Mouse (Mus musculus): ENCODE measurements around the gene Thsd7b.

The Thsd7b gene

DNA sequence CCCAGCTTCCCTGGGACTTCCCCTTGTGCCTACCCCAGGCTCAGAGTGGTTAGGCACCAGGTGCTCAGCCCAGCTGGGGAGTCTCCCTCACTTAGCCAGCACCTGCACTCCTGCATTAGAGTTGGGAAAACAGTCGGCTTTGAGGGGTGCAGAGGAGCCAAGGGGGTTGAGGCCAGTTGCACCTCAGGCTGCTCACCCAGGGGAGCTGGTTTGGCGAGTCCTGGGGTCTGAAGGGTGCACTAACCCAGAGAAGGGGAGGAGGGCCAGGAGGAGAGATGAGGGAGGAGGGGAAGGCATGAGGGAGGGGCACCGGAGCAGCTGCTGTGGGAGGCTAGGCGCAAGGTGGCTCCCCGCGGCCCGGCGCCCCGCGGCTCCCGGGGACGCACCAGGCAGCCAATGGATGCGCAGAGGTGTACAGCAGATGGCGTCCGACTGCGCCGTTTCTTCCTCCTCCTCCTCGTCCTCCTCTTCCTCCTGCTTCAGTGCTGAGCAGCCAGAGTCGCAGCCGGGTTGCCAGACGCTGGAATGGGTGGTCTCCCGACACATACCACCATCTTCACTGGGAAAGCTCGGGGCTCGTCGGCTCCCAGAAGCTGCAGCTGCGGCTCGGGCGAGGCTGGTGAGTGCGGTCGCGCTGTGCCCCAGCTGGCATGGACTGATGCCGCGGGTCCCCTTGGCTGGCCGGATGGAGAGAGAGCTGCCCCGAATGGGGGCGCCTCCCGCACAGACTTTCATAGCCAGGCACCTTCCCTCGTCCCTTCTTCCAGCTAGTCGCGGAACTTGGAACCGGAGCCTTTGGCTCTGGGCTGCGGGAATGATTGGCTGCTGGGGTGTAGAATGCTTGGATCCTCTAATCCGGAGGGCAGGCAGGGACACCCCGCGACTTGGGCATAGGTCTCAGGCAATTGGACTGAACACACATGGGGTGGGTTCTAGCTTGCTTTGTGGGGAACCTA, at the start of gene Thsd7b:
Gene Thsd7b, plus strand, starts transcription at position 321 of the 956 bp plus-strand sequence.
- DNase-seq (ENCODE audit: low read depth, low spot score) = no peak

DNA sequence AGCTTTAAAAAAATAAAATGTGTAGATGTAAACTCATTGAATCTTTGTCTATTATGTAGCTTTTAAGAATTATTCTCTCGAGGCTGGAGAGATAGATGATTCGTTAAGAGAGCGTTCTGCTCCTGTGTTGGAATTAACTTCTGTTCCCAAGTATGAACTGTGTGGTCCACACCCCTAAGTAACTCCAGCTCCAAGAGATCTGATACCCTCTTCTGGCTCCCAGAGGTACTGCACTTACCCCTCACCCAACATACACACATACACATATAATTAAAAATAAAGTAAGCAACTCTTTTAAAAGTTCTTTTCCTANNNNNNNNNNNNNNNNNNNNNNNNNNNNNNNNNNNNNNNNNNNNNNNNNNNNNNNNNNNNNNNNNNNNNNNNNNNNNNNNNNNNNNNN, 28.8 kb upstream of the Thsd7b start:
- no peak for DNase-seq (ENCODE audit: low read depth, low spot score)

DNA sequence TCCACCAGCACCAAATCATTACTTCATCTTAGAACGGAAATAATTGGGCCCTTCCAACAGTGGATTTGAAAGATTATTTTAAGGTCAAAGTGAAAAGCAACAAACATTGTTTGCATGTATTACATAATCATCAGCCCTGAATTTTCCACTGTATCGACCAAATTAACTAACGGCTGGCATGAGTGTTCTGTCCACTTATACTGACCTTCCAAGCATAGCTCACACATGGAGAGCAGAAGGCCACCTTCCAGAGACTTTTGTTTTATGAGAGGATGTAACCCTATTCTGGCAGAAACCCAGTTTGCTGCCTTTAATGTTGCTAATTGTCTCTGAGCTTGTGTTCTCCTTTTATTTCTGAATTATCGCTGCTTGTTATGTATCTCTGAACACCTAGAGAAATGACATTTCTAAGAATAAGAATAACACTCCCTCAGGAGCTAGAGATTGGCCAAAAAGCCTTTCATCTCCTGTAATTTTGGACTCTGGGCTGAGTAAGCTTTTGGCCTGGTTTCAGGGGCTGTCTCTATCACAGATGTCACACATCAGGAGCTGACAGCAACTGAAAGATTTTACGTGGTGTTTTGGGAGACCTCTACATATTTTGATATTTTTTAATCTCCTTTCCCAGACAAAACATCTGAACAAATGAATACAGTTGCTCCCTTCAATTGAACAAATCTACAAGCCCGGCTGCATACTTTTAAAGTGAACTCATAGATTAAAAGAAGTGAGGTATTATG, 22.2 kb upstream of the Thsd7b start:
- no peak for DNase-seq (ENCODE audit: low read depth, low spot score)

GRCm38 (mm10) chr1:129266684-129267083, 6.4 kb upstream of the Thsd7b start:
- DNase-seq (ENCODE audit: low read depth, low spot score) = no peak

DNA sequence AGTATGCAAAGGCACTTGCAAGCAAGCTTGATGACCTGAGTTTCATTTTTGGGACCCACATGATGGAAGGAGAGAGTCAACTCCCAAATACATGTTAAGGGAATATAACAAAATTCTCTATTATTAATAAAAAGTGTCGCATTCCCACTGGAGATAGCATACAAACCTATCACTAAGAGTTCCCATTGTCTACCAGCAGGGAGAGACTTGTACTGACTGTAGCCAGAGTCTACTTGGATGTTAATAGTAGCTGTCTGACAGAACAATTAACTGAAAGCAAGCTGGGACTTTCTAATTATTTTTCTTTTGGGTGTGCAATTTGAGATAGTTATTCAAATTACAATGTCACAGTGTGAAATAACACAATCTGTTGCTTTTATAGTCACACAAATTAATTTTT, 31.1 kb downstream of the Thsd7b start:
- no peak for DNase-seq (ENCODE audit: low read depth, low spot score)

DNA sequence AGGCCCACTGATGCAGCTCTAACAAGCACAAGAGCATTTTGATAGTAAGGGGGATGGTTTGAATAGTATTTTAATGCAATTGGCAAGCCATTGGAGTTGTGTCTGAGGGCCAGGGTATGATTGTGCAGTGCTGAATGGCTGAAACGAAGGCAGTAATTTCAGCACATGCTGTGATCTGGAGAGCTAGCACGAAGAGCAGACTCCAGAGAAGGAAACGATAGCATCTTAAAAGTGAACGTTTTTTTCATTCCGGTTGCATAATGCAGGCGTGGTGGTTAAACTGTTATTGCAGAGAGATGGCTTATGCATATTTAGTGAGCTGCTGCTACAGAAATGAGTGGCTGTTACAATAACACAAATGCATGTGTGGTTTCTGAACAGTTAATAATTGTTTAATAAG, 51.3 kb downstream of the Thsd7b start:
- no peak for DNase-seq (ENCODE audit: low read depth, low spot score)

- no peak for DNase-seq (ENCODE audit: low read depth, low spot score)
Observed at GRCm38 (mm10) chr1:129324798-129325197, 51.7 kb downstream of the Thsd7b start.

DNA sequence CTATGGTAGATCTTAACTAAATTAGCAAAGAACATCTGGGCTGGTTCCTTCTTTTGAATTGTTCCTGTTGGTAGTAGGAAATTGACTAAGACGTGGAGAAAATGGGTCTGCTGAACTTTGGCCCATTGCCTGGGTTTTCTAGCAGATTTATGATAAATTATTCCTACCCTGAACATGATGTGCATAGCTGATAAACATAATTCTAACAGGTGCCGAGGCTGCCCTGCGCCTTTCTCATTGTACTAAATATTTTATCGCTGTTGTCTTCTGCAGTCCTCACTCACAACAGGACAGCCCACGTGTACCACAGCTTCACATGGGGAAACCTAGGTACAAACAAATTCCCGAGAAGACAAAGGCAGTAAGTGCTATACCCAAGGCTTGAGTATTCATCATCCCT, 83.5 kb downstream of the Thsd7b start:
- DNase-seq (ENCODE audit: low read depth, low spot score) = no peak

DNA sequence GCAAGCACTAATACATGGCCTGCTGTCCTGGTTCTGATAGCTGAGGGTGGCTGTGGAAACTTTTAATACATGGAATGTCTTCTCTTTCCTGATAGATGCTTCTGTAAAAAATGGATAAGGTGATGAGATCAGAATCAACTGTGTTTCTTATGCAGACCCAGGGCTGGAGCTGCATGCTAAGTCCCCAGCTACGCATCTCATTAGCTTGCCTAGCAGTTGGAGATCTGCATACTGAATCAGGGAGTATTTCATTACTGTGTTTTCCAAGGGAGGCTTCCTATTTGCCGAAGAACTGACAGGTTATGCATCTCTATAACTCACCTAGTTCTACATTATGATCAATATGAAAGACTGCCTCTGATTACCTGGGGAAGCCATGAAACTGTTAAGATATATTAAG, 84.3 kb downstream of the Thsd7b start:
- DNase-seq (ENCODE audit: low read depth, low spot score) = no peak

- no peak for DNase-seq (ENCODE audit: low read depth, low spot score)
Observed at GRCm38 (mm10) chr1:129363368-129363767, 90.3 kb downstream of the Thsd7b start.

- no peak for DNase-seq (ENCODE audit: low read depth, low spot score)
Observed at GRCm38 (mm10) chr1:129364828-129365227, 91.7 kb downstream of the Thsd7b start.

DNA sequence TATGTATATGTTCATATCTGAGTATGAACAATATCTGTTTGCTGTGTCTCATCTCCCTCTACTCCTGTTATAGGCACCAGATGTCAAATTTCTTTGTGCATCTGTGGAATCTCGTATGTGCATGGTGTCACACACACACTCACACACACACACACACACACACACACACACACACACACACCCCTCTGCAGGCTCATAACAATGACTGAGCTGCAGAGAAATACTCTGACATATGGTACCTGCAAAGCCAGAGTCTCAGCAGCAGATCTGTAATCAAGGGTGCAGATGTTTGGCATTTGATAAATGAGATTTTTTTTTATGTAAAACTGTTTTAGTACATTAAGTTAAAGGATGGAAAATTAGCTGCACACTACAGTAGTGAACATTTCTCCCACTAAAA, 92.5 kb downstream of the Thsd7b start:
- no peak for DNase-seq (ENCODE audit: low read depth, low spot score)

DNA sequence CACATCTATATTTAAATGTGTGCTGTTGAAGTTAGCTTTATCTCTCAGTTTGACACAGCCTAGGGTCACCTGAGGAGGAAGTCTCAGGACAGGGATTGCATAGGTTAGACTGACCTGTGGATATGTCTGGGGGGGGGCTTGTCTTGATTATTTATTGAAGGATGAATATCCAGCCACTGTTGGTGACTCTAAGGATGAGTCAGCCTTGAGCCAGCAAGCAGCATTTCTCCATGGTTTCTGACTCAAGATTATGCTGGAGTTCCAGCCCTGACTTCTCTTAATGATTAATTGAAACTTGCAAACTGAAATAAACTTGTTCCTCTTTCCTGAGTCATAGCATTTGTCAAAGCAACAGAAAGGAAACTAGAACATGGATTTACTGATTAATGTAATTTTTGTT, 113.4 kb downstream of the Thsd7b start:
- no peak for DNase-seq (ENCODE audit: low read depth, low spot score)

DNA sequence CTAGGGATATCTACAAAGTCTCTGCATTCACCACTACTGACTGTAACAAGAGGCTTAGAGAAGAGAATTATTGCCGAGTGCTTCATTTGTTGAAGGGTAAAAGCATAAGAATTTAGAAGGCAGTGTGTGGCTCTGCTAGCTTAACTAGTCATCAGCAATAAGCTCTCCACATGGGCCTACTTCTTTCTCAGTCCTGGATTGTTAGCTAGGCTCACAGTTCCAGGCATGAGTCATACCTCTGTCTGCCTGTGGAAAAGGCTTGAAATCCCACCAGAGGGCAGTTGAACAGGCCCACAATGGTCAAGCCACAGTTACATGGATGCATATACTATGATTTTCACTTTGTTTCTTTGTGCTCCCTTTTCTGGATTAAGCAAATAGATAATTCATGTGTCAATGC, 138.5 kb downstream of the Thsd7b start:
- no peak for DNase-seq (ENCODE audit: low read depth, low spot score)

DNA sequence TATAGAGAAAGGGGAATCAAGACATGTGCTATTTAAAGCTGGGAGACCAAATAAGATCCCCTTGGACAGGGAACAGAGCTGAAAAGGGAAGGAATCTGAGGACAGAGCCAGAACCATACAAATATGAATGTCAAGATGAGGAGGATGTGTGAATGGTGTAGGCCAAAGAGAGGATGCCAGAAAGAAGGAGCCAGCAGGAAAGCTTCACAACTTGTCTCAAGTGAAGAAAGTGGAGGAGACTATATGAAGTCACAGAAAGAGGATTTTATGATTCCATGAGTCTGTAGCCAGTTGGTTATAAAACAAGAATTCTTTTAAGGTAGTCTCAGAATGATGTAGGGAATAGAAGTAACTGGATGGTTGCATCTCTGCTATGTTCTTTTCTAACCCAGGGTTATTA, 148.5 kb downstream of the Thsd7b start:
- no peak for DNase-seq (ENCODE audit: low read depth, low spot score)

GRCm38 (mm10) chr1:129464414-129464813, 191.3 kb downstream of the Thsd7b start:
- DNase-seq (ENCODE audit: low read depth, low spot score) = no peak

- DNase-seq (ENCODE audit: low read depth, low spot score) = no peak
Observed at GRCm38 (mm10) chr1:129473504-129473903, 200.4 kb downstream of the Thsd7b start.

DNA sequence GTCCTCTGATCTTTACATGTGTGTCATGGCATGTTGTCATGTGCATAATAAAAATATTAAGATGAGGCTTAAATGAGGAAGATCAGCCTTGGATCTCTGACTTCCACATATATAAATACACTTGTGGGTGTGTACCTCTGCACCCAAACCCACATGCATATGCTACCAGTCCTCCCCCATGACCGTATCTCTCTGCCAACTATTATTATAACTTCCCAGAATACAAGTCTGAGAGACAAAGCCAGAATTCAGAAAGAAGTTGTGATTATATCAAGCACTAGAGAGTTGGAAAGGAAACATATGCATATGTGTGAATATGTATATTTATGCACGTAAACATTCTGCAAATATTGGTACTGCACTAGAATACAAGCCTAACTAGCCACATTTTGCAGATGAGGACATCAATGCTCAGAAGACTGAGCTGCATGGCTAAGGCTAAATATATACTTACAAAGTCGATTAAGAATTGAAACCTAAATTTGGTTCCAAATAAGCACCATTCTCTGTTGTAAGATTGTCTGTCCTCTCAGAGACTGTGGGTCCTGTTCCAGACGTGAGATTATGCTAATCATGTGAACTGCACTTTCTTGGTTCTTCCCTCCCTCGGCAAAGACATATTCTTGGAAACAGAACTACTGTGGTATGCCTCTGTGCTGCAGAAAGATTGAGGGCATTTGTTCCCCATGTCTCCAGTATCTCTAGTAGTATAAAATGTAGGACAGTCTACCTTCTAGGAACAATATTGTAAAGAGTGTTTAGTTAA, 211.3 kb downstream of the Thsd7b start:
- DNase-seq (ENCODE audit: low read depth, low spot score) = no peak

- no peak for DNase-seq (ENCODE audit: low read depth, low spot score)
Observed at GRCm38 (mm10) chr1:129491136-129491535, 218.0 kb downstream of the Thsd7b start.

DNA sequence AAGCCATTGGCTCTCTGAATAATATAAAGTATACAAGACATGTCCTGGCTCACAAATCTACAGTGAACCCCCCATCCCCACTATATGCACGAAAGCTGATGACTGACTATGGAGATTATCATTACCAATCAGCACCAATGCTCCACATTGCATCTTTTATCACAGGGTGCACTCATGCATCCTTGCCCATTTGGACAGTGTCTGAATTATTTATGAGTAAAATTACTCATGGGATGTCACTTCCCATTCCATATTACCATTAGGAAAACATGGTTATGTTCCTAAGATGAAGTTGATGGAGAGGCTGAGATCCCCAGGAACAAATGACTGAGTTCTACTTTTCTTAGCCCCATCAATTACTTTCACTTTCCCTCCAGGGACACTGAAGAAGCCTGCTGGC, 220.8 kb downstream of the Thsd7b start:
- DNase-seq (ENCODE audit: low read depth, low spot score) = no peak

DNA sequence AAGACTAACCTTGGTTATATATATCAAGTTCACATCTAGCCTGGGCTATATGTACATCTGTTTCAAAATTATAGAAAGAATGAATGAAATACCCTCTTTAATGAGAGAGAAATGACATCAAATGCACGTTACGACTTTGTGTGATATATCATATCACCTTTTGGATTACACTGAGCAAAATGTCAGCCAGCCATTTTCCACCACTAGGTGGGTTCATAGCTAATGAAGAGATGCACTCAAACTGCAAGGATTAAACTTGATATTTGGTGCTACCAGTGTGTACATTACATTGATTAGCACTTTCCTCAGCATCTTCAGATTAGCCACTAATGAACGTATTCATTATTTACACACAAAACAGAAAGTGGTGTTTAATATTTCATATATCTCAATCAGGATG, 228.6 kb downstream of the Thsd7b start:
- DNase-seq (ENCODE audit: low read depth, low spot score) = no peak

- no peak for DNase-seq (ENCODE audit: low read depth, low spot score)
Observed at GRCm38 (mm10) chr1:129516379-129516778, 243.3 kb downstream of the Thsd7b start.
